Mouse (Mus musculus): Measurements from ENCODE around the gene Ttll3. TPM values are rescaled to one million over a fixed set of nuclear protein-coding genes. Genes with fewer than 3 reads are reported as not detected.

Ttll3 gene
- total RNA-seq, 2 experiments from 2014 or later, result 0.77 to 1.3 TPM

DNA sequence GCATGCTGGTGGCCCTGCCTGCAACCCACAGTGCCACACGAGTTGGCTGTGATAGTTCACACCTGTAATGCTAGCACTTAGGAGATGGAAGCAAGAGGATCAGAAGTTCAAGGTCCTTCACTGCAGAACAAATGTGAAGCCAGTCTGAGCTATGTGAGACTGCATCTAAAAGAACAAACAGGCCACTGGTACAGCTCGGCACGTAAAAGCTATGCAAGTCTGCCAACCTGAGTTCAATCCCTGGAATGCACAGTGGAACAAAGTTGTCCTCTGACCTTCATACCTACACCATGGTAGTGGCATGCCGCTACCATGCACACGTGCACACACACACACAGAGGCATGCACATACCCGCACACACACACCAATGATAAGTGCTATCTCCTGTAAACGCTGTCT, 35.1 kb downstream of the Ttll3 start:
- DNase-seq, result peak in 1 of 2 experiments; percentile 14

DNA sequence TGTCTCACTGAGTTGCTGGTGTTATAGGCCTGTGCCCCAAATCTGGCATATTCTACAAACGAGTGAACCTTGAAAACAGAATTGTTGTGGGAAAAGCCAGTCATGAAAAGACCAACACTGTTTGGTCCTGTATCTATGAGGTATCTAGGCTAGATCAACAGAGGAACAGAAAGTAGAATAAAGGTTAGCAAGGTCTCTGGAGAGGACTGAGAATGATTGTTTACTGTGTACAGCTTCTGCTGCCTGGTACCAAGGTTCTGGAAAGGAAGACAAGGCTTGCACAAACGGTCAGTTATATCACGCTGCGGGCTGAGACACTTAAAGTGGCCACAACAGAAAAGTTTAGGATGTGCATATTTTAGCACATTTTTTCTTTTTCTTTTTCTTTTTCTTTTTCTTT, 37.6 kb downstream of the Ttll3 start:
- DNase-seq, result no peak

DNA sequence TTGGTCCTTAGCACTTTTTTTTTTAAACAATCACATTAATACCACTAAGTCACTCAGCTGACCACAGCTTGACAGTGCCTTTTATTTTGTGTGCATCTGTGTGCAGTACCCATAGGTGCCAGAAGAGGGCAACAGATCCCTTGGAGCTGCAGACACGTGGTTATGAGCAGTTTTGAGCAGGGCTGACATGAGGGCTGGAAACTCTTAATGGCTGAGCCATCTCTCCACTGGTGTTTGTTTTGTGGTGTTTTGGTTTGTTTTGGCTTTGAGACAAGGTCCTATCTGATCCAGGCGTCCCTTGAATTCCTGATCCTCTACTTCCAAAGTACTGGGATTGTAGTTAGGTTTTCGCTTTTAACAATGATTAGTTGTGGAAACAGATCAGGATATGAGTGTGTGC, 38.3 kb downstream of the Ttll3 start:
- no peak for DNase-seq

DNA sequence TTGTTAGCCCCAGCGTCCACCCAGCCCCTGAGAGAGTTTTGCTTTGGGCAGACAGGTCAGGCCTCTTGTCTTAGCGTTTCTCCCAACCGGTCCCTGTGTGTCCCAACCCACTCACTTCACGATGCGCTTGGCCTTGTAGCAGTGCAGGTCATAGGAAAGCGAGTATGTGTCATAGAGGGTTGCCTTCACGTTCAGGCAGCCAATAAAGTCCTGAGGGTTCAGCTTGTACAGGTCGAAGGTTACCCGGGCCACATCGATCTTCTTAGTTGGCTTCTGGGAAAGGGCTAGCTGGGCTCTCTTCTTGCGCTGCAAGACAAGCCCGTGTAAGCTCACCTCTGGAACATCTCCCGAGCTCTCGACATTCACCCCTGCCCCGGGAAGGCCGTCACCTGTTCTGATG, 38.9 kb downstream of the Ttll3 start:
- DNase-seq, result no peak

DNA sequence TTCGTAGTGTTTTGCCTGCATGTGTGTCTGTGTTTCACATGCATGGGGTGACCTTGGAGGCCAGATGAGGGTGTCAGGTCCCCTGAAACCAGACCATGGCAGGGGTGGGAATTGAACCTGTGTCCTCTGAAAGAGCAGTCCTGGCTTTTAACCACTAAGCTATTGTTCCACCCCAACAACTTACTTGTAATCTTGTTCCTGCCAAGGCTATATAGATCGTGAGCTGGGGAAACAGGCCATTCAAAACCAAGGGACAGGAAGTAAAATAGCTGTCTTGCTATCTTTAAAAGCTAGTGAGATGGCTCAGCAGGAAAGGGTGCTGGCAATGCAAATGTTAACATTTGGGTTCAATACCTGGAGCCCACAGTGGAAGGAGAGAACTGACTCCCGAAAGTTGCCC, 40.9 kb downstream of the Ttll3 start:
- no peak for DNase-seq

DNA sequence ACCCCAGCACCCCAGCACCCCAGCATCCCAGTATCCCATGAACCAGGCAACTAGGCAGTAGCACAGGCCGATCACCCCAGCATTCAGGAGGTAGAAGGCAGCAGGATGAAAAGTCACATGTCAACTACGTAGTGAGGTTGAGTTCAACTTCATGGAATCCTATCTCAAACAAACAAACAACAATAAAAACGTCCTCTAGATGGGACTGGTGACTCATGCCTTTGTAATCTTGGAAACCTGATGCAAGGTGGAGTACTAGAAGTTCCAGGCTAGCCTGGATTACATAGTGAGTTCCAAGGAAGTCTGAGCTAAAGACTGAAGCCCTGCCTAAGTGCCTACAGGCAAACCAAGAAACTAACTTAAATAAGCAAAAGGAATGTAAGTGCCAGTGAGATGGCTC, 41.8 kb downstream of the Ttll3 start:
- DNase-seq, result no peak

DNA sequence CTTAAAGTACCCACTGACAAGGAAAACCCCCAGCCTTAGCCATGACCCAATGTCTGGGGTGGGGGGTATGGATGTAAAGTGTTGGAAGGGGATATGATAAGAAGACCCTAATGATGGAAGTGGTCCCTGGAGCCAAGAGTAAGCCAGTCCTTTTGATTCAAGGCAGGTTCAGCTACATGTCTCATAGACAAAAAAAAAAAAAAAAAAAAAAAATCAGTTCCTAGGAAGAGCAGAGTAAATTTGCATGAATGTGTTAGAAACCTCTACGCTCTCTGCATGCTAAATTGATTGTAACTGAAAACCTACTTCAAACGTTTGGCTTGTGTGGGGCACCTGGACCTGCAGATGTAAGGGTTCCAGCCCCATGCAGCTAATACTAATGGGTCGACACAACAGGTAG, 42.7 kb downstream of the Ttll3 start:
- DNase-seq, result no peak

DNA sequence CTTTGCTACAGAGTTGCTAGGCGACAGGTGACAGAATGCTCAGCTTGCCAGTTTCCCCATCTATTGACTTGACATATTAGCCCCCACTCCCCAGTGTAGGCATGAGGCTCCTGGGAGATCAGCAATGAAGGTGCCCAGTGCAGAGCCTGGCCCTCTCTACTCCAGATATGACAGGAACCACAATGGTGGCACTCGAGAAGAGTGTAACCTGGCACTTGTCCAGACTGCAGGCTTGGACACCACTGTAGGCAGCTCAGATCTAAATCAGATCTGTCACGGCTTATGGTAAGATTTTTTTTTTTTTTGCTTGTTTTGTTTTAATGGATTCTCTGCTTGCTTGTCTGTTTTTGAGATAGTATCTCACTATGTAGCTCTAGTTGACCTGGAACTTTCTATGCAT, 44.6 kb downstream of the Ttll3 start:
- no peak for DNase-seq

DNA sequence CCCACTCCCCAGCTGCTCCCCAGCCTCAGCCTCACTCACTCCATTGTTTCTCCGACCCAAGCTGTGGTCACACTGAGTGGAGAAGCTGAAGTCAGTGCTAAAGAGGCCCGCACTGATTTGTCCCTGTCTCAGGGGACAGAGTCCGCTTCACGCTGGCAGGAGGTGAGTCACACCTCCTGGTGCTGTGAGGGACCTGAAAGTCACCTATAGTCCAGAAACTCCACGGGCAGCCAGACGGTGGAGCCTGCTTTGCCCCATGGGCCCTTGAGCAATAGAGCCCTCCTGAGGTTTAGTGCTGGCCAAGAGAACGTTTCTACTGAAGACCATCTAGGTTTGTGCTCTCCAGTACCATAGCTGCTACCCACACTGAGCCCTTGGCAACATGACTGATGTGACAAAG, 45.6 kb downstream of the Ttll3 start:
- DNase-seq, result no peak

DNA sequence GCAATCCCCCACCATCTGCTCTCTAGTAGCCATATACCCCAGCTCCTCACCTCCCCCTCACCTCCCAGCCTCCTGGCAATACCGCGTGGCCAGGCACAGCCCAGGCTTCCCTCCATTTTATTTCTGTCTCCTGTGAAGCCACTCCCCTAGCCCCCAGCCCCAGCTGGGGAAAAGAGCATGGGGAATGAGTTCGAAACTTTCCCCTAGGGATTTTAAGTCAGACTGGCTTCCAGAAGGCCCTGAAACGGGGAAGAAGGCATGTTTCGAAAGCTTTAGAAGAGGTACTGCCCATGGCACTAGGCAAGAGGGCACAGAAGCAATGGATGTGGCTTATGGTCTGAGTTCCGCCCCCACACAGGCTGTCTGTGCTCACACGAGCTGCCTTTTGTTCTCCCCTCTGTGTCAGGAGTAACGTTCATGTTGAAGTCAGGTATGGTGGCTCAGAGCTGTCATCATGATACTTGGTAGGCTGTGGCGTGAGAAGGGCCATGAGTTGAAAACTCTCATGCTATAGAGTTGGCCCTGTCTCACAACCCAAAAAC, 46.7 kb downstream of the Ttll3 start, which contains the start of gene Cidec:
Gene Cidec, minus strand, starts transcription at position 97 of the 542 bp plus-strand sequence.
- no peak for DNase-seq

DNA sequence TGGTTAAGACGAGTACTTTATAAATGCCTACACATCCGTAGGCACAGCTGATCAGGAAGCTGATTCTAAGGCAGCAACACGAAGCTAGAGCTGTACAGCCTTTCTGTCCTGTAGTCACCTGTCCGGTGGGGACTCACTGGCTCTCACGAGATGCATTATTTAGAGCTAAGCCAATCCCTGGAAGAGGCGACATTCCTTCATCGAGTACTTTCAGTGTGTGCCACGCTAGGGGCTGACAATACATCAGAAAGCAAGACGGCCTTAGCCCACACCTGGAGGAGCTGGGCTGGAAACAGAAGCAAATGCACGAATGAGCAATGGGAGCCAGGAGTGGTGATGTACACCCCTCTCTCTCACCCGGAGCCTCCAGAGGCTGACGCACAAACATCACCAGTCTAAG, 48.1 kb downstream of the Ttll3 start:
- no peak for DNase-seq

DNA sequence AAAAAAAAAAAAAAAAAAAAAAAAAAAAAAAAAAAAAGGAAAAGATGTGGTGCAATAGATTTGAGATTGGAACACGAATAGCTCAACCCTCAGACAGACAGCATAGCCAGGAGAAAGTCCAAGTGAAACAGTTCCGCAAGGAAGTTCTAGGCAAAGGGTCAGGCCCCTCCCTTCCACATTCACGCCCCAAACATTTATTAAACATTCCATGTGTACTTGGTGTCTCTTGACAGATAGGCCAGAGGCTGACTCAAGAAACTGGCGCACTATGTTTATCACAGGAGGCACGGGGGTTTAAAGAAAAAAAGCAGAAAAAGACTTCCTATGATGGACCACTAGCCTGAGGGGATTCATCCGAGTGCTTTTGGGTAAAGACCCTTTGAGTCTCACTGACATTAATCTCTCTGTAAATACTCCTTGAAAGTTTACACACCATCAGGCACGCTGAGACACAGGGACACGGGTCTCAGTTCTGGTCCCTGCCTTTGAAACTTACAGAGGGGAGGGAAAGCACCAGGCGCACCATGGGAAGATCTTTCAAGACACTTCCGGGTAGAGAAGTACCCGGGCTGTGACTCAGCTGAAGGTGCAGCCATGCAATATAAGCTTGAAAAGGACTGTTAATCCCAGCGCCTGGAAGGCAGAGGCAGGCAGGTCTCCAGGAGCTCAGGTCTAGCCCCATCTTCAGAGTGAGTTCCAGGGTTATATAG, 49.8 kb downstream of the Ttll3 start:
- no peak for DNase-seq

DNA sequence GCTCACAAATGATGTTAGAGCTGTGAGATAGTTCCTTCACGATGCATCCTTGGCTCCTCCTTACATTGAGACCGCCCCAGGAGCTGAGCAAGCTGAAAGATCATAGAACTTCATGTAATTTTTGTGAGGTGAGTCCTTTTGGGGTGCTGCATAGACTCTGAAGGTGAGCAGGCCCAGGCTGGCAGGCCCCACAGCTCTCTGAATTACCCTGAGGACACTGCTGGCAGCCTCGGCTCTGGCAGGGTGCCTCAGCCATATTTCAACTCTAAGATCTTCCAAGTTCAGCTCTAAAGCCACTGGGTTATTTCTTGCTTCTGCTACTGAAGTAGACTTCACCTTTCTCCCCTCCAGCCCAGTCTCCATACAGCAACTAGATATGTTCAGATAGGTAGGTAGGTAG, 51.6 kb downstream of the Ttll3 start:
- no peak for DNase-seq

DNA sequence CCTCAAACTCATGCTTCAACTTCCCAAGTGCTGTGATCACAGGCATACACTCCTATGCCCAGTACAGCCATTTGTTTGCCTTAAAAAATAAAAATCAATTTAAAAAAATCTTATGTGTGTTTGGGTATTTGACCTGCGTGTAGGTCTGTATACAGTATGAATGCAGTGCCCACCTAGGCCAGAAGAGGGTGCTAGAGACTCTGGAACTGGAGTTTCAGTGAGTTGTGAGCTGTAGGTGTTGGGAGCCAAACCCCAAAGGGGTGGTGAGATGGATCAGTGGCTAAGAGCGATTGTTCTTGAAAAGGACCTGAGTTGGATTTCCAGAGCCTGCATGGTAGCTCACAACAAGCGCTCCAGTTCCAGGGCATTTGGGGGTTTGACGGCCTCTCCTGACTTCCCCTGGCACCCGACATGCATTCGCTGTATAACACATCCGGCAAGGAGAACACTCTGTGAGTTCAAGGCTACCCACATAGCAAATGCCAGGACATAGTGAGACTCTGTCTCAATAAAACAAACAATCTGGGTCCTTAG, 52.2 kb downstream of the Ttll3 start:
- peak; percentile 58 to 86 for DNase-seq

DNA sequence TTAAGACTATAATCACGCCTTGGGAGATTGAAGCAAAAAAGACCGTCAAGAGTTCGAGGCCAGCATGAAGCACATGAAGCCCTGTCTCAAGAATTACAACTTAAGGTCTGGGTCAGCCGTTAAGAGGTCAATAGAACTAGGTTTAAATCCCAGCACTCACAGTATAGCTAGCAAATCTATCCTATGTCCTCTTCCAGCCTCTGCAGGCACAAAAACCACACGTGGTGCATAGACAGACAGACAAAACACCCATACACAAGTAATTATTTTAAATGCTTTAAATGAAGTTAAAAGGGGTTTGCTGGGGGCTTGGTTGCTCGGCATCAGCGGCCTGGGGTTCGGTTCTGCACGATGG, 53.0 kb downstream of the Ttll3 start:
- no peak for DNase-seq

DNA sequence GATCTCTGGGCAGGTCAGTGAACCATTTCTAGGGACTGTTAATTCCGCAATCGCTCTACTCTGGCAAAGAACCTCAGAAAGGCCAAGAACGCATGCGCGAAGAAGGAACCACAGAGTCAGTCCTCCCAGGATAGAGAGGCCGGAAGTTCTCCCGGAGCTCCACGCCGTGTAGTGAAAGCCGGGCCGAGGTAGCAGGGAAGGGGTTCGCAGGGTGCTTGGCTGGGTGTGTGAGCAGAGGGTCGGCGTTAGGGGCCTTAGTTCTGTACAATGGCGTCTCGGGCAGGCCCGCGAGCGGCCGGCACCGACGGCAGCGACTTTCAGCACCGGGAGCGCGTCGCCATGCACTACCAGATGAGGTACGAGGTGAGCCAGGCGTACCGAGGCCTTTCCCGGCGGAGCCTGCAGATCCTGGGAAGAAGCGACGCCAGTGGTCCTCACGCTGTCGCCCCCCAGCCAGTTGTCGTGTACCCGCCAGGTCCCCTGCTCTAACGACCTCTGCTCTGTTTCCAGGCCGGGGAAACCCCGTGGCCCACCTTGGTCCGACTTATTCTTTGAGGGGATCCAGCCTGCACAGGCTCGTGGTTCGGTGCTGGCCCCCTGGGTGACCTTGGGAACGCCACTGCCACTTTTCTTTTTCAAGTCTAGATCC, 53.5 kb downstream of the Ttll3 start, which contains the start of gene Jagn1:
Gene Jagn1, plus strand, starts transcription at position 128 of the 649 bp plus-strand sequence.
- DNase-seq, result peak; percentile 94 to 98

DNA sequence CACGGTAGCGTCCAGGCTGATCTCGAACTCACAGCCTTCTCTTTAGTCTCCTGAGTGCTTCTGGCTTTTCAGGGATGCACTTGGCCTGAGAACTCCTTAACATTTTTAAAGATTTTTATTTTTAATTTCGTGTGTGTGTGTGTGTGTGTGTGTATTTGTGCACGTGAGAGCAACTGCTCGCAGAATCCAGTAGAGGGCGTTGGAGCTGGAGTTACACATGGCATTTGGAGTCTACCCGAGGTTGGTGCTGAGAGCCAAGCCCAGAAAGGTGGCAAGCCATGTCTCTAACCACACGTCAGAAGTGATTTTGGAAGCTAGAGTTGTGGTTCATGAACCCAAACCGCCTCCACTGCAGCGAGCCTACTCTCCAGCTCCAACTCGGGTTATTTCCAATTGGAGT, 54.0 kb downstream of the Ttll3 start:
- DNase-seq, result peak in 1 of 2 experiments; percentile 7

DNA sequence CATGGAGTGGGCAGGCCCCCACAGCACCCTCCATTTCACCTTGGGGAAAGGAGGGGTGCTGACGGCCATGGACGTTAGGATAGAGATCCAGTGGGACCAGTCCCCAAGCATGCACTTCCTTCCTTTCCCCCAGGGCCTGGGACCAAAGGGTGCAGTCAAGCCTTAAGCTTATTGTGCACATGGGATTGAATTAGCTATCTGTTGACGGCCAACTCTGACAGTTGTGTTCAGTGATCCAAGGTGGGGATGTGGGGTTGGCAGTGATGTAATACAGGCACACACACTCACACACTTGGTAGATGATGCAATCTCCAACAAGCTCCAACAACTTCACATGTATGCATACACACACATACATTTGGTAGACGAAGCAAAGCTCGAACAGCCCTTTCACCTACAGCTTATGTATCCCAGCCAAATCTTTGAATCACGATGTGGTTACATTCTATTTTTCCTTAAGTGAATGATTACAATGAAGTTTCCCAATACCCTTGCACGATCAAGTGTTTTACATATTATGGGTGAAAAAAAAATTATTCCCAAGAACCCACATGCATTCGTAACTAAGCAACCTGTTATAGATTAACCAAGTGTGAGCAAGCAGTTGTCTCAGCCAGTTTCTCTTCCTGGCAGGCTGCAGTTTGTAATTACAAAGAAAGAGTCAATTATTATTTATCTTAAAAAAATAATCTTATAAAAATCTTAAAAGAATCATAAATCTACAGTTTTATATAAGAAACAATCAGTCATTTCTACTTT, 55.3 kb downstream of the Ttll3 start:
- DNase-seq, result no peak

DNA sequence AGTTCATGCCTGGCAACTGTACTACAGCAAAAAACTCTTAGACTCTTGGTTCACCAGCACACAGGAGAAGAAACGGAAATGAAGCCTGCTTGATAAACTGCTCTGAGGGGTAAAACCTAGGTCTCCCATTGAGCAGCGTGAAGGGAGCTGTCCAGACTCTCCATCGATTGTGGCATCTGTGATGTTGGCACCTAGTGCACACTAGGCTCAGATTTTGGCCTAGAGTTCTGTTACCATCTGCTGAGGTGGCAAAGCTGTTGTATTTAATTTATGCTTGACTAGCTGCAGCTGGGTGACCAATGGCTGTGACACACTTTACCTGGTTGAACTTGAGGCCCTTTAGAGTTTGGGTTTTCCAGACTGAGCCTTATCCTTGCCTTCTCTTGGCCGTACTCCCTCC, 58.6 kb downstream of the Ttll3 start:
- DNase-seq, result no peak

DNA sequence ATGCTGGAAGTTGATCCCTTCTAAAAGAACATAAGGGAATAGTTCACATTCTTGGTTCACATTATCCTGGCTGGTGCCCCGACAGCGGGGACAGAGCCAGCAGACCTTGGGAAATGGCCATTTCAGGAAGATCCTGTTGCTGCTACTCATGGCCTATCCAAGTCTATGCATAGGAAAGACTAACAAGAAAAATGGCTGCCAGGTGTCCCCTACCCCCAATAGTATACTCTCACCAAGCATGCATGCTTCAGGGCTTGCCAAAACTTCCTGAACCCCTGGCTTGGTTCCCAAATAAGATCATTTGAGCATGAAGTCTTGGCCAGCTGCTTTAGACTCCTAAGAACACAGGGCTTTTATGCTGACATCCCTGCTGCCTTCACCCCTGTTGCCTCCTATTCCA, 62.8 kb downstream of the Ttll3 start:
- peak in 1 of 2 experiments; percentile 17 for DNase-seq

DNA sequence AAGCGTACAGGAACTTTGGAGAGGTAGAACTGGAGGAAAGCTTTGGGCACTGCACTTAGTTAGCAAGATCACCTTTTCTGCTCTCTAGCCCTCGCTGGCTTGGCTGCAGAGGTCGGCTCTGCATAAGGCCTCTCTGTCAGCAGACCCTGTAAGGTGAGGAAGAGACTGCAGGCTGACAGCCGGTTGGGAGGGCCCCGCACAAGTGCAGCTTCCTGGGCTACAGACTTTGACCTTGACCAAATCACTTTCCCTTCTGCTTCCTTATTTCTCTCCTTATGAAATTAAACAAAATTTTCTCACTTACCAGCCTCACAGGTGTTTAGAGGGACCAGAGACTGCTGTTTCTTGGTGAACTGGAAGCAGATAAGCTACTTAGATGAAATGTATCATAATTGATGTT, 65.9 kb downstream of the Ttll3 start:
- DNase-seq, result no peak

DNA sequence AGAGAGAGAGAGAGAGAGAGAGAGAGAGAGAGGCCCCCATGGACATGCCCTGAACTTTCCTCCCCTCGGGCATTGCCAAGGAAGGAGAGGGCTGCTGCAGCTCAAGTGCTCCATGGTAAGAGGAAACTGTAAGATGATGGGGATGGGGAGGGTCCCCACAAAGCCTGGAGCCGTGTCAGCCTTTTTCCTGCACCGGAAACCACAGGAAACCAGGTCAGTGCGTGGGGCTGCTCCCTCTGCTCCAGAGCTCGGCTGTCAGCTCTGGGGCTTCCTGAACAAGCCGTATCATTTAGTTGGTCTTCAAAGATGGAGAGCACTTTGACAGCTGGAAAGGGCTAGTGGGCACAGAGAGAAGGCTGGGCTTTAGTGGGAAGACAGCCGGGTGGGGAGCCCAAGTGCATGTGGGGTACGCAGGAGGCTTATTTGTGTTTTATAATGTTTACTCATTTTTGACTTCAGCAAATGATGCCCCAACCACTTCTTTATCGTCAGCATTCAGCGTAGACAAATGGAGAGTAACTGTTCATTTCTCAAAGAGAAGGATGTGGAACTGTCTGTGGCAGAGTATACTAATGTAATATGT, 69.0 kb downstream of the Ttll3 start, which contains the start of gene Il17re:
Gene Il17re, plus strand, starts transcription at position 533 of the 583 bp plus-strand sequence.
- no peak for DNase-seq

All from heart, adult 18-20 months (tissue).